Mouse (Mus musculus) limb, embryonic 14.5 days (tissue): Measurements from ENCODE around the gene Siah3. TPM values are rescaled to one million over a fixed set of nuclear protein-coding genes. Genes with fewer than 3 reads are reported as not detected.
"Not testable (repeated sequence)": the region's sequence is repeated elsewhere in the genome, so short reads cannot be mapped to it uniquely, and the experiment has no call there.

Experiments used
- ATAC-seq: fragments of 200-750 bp; cut with Nextera tagmentation; 2 replicates; pipeline ENCODE4 v1.8.0; 2017; ENCODE audit warnings: low read depth, moderate number of reproducible peaks, moderate TSS enrichment; ENCODE audit not compliant: low FRiP score
- DNase-seq: peaks from one replicate; pipeline ENCODE4 v3.0.0-alpha.2; 2015; ENCODE audit warnings: low spot score
- H3K27ac ChIP-seq: fragments of 300-500 bp; sonication (generic); replicated peaks from 2 replicates; pipeline ENCODE4 v1.5.1; 2014; ENCODE audit warnings: low read depth, mild to moderate bottlenecking, low read length, moderate library complexity, mixed read lengths
- H3K27me3 ChIP-seq: fragments of 300-500 bp; sonication (generic); 2 replicates; pipeline ENCODE4 v1.6.1; 2014; ENCODE audit warnings: low read length, mixed read lengths; ENCODE audit not compliant: control insufficient read depth, insufficient read depth
- H3K36me3 ChIP-seq: fragments of 300-500 bp; sonication (generic); 2 replicates; pipeline ENCODE4 v1.6.1; 2014; ENCODE audit warnings: mild to moderate bottlenecking, low read length, moderate library complexity, mixed read lengths; ENCODE audit not compliant: control insufficient read depth, insufficient read depth
- H3K4me1 ChIP-seq: fragments of 300-500 bp; sonication (generic); 2 replicates; pipeline ENCODE4 v1.6.1; 2014; ENCODE audit warnings: antibody characterized with exemption, low read length, mixed read lengths; ENCODE audit not compliant: control insufficient read depth, insufficient read depth
- H3K4me2 ChIP-seq: fragments of 300-500 bp; sonication (generic); replicated peaks from 2 replicates; pipeline ENCODE4 v1.6.1; 2014; ENCODE audit warnings: low read depth, mild to moderate bottlenecking, low read length, moderate library complexity; ENCODE audit not compliant: severe bottlenecking
- H3K4me3 ChIP-seq: fragments of 300-500 bp; sonication (generic); replicated peaks from 2 replicates; pipeline ENCODE4 v1.5.1; 2014; ENCODE audit warnings: low read length
- H3K9ac ChIP-seq: fragments of 300-500 bp; sonication (generic); 2 replicates; pipeline ENCODE4 v1.6.1; 2014; ENCODE audit warnings: mild to moderate bottlenecking, low read depth, low read length, moderate library complexity; ENCODE audit not compliant: severe bottlenecking
- H3K9me3 ChIP-seq: fragments of 300-500 bp; sonication (generic); 2 replicates; pipeline ENCODE4 v1.6.1; 2016; ENCODE audit warnings: low read length; ENCODE audit not compliant: control insufficient read depth
- POLR2A ChIP-seq: fragments of 200-500 bp; IDR thresholded peaks from 2 replicates; pipeline ENCODE4 v1.8.0; 2012; ENCODE audit warnings: inconsistent platforms, mild to moderate bottlenecking, moderate library complexity, borderline replicate concordance; ENCODE audit not compliant: insufficient read depth, insufficient read length; ENCODE audit errors: extremely low read depth
- WGBS: fragments of 180-500 bp; shearing (Covaris S2); extraction: QIAGEN DNeasy Blood & Tissue Kit; methylation state at CpG from one replicate; pipeline ENCODE4 v1.1.7; 2014; 5-methylcytosine and 5-hydroxymethylcytosine counted together
- polyA plus RNA-seq, 2 experiments: library from polyadenylated mRNA; depleted of rRNA in 1 of 2; stranded (reverse) in 1 of 2; unstranded in 1 of 2; fragments of >200 nt; fragmentation: Nextera tagmentation in 1 of 2; extraction: Ambion mirVana in 1 of 2; gene quantifications; 2 replicates each; pipeline versions ENCODE4 v1.2.1 to v1.2.3; 2012 to 2014

Siah3 gene
- polyA plus RNA-seq, 2 experiments = 0.54 to 0.94 TPM

DNA sequence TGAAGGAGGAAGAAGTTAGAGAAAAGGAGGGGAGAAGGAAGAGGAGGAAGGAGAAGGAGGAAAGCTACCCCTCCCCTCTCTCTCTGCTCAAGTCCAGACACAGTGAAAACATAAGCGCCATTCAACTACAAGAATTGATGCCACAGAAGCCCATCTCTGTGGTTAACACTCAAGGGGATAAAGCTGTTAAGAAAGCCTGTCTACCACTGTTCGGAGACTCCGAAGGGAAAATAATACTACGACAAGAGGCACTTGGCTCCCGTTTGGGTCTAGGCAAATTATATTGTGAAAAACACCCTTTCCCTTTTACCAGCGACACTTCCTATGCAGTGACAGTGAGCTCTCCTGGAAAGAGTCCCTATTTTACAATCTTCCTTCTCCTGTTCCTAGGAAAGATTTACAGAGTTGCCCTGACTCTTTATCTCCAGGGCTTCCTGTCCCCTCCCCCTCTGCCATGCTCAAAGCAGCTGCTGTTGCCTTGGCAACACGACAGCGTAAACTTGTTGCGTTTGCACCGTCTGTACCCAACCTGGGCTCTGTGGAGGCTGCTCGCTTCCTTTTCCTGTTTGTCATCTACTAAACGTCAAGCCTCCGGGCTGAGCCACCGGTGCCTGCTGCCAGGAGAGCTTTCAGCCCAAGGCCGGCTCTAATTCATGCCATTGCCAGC lies 10.4 kb upstream of the Siah3 start:
- Histone ChIP-seq H3K27ac (no peak overlapping the region), H3K27me3 (no peaks in the 10 kb centered on the region), H3K4me2 (peak overlapping the region; percentile 62), H3K36me3 (no peaks in the 10 kb centered on the region), H3K9ac (peak overlapping the region; percentile 22), H3K9me3 (no peaks in the 10 kb centered on the region), H3K4me1 (peaks cover 9% of the 10 kb centered on the region; the same call in 1 of the 2 replicates), H3K4me3 (peak overlapping the region; percentile 27)
- WGBS = 7% methylated on average over 15 of the region's 15 CpGs
- no peak for TF ChIP-seq POLR2A
- ATAC-seq (peak; percentile 47; the same call in 1 of the 2 replicates), DNase-seq (peak; percentile 50)

DNA sequence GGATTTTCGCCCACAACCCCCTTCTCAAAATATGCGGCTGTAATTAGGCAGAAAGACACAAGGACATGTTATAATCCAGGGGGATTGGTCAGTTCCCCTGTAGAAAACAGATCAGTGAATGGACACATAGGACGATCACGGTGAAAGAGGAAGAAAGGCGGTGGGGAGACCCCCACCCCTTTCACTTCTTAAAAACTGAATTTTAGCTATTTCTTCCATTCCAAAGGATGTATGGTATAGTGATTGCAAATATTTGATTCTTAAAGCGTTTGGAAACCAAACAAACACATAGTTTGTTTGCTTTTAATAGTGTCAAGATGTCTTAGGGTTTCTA lies 9.9 kb upstream of the Siah3 start:
- Histone ChIP-seq H3K4me1 (peaks cover 9% of the 10 kb centered on the region; the same call in 1 of the 2 replicates), H3K36me3 (no peaks in the 10 kb centered on the region), H3K27me3 (no peaks in the 10 kb centered on the region), H3K27ac (no peak overlapping the region), H3K4me3 (peak overlapping the region; percentile 27), H3K4me2 (peak overlapping the region; percentile 62), H3K9ac (peak overlapping the region; percentile 22), H3K9me3 (no peaks in the 10 kb centered on the region)
- ATAC-seq (no peak), DNase-seq (no peak)
- 38% methylated on average over 6 of the region's 6 CpGs for WGBS
- TF ChIP-seq POLR2A = no peak

DNA sequence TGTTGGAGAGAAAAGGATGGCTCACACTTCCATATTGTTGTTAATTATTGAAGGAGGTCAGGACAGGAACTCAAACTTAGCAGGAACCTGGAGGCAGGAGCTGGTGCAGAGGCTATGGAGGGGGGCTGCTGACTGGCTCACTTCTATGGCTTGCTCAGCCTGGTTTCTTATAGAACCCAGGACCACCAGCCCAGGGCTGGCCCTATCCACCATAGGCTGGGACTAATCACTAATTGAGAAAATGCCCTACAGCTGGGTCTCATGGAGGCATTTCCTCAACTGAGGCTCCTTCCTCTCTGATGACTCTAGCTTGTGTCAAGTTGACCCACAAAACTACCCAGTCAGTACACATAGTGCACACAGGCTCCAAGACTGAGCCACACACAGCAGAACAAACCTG lies 9.5 kb upstream of the Siah3 start:
- H3K27ac ChIP-seq, H3K9me3 ChIP-seq, ATAC-seq, H3K4me3 ChIP-seq, H3K4me1 ChIP-seq, DNase-seq, H3K27me3 ChIP-seq, H3K4me2 ChIP-seq, H3K9ac ChIP-seq, H3K36me3 ChIP-seq: not testable (repeated sequence)

DNA sequence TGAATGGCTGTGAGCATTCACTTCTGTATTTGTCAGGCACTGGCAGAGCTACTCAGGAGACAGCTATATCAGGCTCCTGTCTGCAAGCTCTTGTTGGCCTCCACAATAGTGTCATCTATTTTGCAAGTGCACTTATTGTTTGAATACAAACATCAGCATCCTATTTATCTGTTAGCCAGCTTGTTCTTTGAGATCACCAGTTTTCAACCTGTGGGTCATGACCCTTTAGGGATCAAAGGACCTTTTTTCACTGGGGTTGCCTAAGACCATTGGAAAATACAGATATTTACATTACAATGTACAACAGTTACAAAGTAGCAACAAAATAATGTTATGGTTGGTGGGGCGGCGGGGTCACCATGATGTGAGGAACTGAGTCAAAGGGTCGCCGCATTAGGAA lies 1.9 kb upstream of the Siah3 start:
- TF ChIP-seq POLR2A = no peak
- H3K27ac ChIP-seq = no peak overlapping the region
- H3K4me2 ChIP-seq = no peak overlapping the region
- H3K9ac ChIP-seq = no peak overlapping the region
- no peak for ATAC-seq
- DNase-seq = no peak
- H3K4me3 ChIP-seq = no peak overlapping the region
- H3K36me3 ChIP-seq = no peaks in the 10 kb centered on the region
- no peaks in the 10 kb centered on the region for H3K9me3 ChIP-seq
- no peaks in the 10 kb centered on the region; the same call in 1 of the 2 replicates for H3K27me3 ChIP-seq
- H3K4me1 ChIP-seq = peaks cover 5% of the 10 kb centered on the region; the same call in 1 of the 2 replicates
- 97% methylated on average over 4 of the region's 4 CpGs for WGBS

DNA sequence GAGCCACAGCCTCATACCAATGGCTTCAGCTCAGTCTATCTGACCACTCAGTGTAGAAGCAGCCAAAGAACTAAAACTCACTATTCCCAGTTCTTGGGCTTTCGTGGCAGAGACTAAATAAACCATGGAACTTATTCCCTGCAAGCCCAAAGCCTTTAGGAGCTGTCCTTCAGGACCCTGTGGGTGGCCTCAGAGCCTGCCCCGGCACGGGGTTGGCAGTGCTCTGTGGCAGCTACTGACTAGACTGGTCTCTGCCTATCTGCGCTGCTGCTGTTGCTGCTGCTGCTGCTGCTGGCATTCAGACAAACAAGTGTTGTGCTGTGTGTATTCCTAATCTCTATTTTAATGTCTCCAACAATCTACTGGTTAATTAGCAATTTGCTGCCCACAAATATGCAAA lies 1.1 kb upstream of the Siah3 start:
- Histone ChIP-seq H3K27me3 (no peaks in the 10 kb centered on the region; the same call in 1 of the 2 replicates), H3K9ac (no peak overlapping the region), H3K4me2 (no peak overlapping the region), H3K4me1 (peaks cover 5% of the 10 kb centered on the region; the same call in 1 of the 2 replicates), H3K4me3 (no peak overlapping the region), H3K27ac (no peak overlapping the region), H3K36me3 (no peaks in the 10 kb centered on the region), H3K9me3 (no peaks in the 10 kb centered on the region)
- 10% methylated on average over 4 of the region's 4 CpGs for WGBS
- ATAC-seq (no peak), DNase-seq (peak; percentile 31)
- no peak for TF ChIP-seq POLR2A

DNA sequence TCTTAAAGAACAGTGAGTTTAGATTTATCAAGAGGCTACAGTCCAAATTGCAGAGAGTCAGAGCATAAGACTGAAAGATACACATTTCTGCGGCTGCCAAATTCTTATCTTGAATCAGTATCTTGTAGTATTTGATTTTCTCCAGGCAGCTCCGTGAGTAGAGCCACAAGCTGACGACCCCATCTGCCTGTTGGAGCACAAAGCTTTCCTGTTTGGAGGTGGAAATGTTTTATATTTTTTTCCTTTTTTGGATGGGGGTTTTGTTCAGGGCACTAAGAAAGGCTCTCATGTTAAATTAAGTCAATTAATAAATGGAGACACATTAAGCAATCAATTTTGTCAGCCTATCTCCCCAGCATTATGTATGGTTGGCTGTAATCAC lies 430 bp upstream of the Siah3 start:
- ATAC-seq (no peak), DNase-seq (no peak)
- no peaks in the 10 kb centered on the region for H3K36me3 ChIP-seq
- no peak overlapping the region for H3K4me2 ChIP-seq
- WGBS = 48% methylated on average over 3 of the region's 3 CpGs
- no peak overlapping the region for H3K4me3 ChIP-seq
- H3K27ac ChIP-seq = no peak overlapping the region
- no peaks in the 10 kb centered on the region for H3K9me3 ChIP-seq
- peaks cover 7% of the 10 kb centered on the region for H3K4me1 ChIP-seq
- H3K27me3 ChIP-seq = no peaks in the 10 kb centered on the region; the same call in 1 of the 2 replicates
- no peak overlapping the region for H3K9ac ChIP-seq
- no peak for TF ChIP-seq POLR2A
